Mouse (Mus musculus) macrophage (primary cell): ENCODE measurements around the gene Tcfl5. TPM values are rescaled to one million over a fixed set of nuclear protein-coding genes. Genes with fewer than 3 reads are reported as not detected.

Source experiments
- H3K27ac ChIP-seq: fragments of 350-480 bp; formaldehyde crosslinking; 2 replicates; pipeline ENCODE4 v1.9.0; 2021
- H3K36me3 ChIP-seq: fragments of 350-480 bp; formaldehyde crosslinking; 2 replicates; pipeline ENCODE4 v1.9.0; 2021; ENCODE audit errors: inconsistent target
- H3K4me3 ChIP-seq: fragments of 350-480 bp; formaldehyde crosslinking; 2 replicates; pipeline ENCODE4 v1.9.0; 2021; ENCODE audit errors: inconsistent target
- H3K79me2 ChIP-seq: fragments of 350-480 bp; formaldehyde crosslinking; 2 replicates; pipeline ENCODE4 v1.9.0; 2021; ENCODE audit errors: inconsistent target
- WGBS: methylation state at CpG from one replicate; pipeline ENCODE4 v1.1.7; 2026; ENCODE audit warnings: inconsistent platforms; ENCODE audit not compliant: missing documents; 5-methylcytosine and 5-hydroxymethylcytosine counted together
- polyA plus RNA-seq: library from polyadenylated mRNA; stranded (reverse); fragments of 250-400 nt; gene quantifications from 3 replicates; pipeline ENCODE4 v1.2.4, GENCODE M21; 2018; ENCODE audit warnings: inconsistent platforms

Gene Tcfl5
- polyA plus RNA-seq, 1 experiment from 2014 or later: not detected

GRCm38 (mm10) chr2:180578686-180579085 is 63.8 kb downstream of the Tcfl5 start:
- no peak overlapping the region for H3K27ac ChIP-seq
- WGBS: 8% methylated on average over 3 of the region's 3 CpGs
- H3K79me2 ChIP-seq: peaks cover 8% of the 10 kb centered on the region

GRCm38 (mm10) chr2:180576482-180576881 is 66.0 kb downstream of the Tcfl5 start:
- H3K79me2 ChIP-seq: no peaks in the 10 kb centered on the region
- 65% methylated on average over 3 of the region's 4 CpGs for WGBS
- no peak overlapping the region for H3K27ac ChIP-seq
- no peak overlapping the region for H3K4me3 ChIP-seq
- no peaks in the 10 kb centered on the region for H3K36me3 ChIP-seq

More at GRCm38 (mm10) chr2:180578686-180579085, 63.8 kb downstream of the Tcfl5 start:
- no peaks in the 10 kb centered on the region for H3K36me3 ChIP-seq
- no peak overlapping the region for H3K4me3 ChIP-seq

Other genes with a start within 250 kb of the Tcfl5 start
- gene Slco4a1, start 186.5 kb downstream of the Tcfl5 start, polyA plus RNA-seq: 0.09 to 0.52 TPM (median 0.23 TPM) in 3 replicates
- gene Ntsr1, start 142.7 kb downstream of the Tcfl5 start, polyA plus RNA-seq: not detected in 3 replicates
- 10.5 to 13.5 TPM (median 12.5 TPM) in 3 replicates for gene Mrgbp, start 61.4 kb downstream of the Tcfl5 start, polyA plus RNA-seq
- 50.5 to 112 TPM (median 71.7 TPM) in 3 replicates for gene Ogfr, start 53.5 kb downstream of the Tcfl5 start, polyA plus RNA-seq
- 0.16 to 0.52 TPM (median 0.27 TPM) in 3 replicates for gene Col9a3, start 44.9 kb downstream of the Tcfl5 start, polyA plus RNA-seq
- gene Dido1, start 67.3 kb upstream of the Tcfl5 start, polyA plus RNA-seq: 17.6 to 19.3 TPM (median 18.6 TPM) in 3 replicates
- gene Gid8, start 67.4 kb upstream of the Tcfl5 start, polyA plus RNA-seq: 52.4 to 57.0 TPM (median 56.0 TPM) in 3 replicates
- gene Slc17a9, start 82.6 kb upstream of the Tcfl5 start, polyA plus RNA-seq: 3.8 to 5.6 TPM (median 5.4 TPM) in 3 replicates
- gene Bhlhe23, start 134.2 kb upstream of the Tcfl5 start, polyA plus RNA-seq: not detected in 3 replicates